Mouse (Mus musculus): ENCODE measurements around the gene Zfp292. TPM values are rescaled to one million over a fixed set of nuclear protein-coding genes. Genes with fewer than 3 reads are reported as not detected.

Zfp292 gene
- polyA plus RNA-seq, 1 experiment from 2014 or later = 45.5 TPM

GRCm38 (mm10) chr4:34880921-34881650 lies 1.7 kb downstream of the Zfp292 start:
- no peaks in the 10 kb centered on the region for H3K9me3 ChIP-seq
- no peaks in the 10 kb centered on the region for H3K27me3 ChIP-seq
- H3K4me2 ChIP-seq = peak overlapping the region; percentile 70
- ATAC-seq (ENCODE audit: low FRiP score) = no peak
- H3K36me3 ChIP-seq (replicated peaks) = peaks cover 19% of the 10 kb centered on the region
- peak overlapping the region; percentile 100; the same call in 1 of the 2 replicates for H3K9ac ChIP-seq
- 88% methylated on average over 10 of the region's 10 CpGs for WGBS
- H3K4me3 ChIP-seq (replicated peaks) = peak overlapping the region; percentile 94
- peaks cover 25% of the 10 kb centered on the region for H3K4me1 ChIP-seq
- no peak overlapping the region for H3K27ac ChIP-seq

DNA sequence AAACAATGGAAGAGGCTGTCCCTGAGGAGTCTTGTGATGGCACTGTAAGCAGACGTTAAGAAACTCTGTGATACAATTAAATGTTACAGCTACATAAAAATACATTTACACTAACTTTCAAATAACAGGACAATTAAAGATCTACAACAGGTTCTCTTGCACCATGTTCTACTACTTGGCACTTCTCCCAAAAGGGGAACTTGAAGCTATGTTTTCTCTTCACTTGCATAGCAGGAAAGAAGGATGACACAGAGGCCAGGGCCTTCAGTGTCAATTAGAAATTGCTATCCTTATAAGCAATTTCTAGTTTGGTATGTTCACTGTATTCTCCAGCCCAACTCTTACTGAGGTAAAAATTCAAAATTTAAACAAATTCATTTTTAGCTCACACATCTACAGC lies 8.5 kb downstream of the Zfp292 start:
- H3K4me1 ChIP-seq = no peaks in the 10 kb centered on the region; the same call in 1 of the 2 replicates
- ATAC-seq (ENCODE audit: low FRiP score) = no peak
- H3K9me3 ChIP-seq = no peaks in the 10 kb centered on the region
- no peak overlapping the region for H3K4me3 ChIP-seq (replicated peaks)
- H3K4me2 ChIP-seq = no peak overlapping the region
- peaks cover 19% of the 10 kb centered on the region for H3K36me3 ChIP-seq (replicated peaks)
- no peak overlapping the region for H3K27ac ChIP-seq
- H3K27me3 ChIP-seq = no peaks in the 10 kb centered on the region
- no peak overlapping the region for H3K9ac ChIP-seq
- WGBS = 82% methylated on average over 1 of the region's 1 CpGs

DNA sequence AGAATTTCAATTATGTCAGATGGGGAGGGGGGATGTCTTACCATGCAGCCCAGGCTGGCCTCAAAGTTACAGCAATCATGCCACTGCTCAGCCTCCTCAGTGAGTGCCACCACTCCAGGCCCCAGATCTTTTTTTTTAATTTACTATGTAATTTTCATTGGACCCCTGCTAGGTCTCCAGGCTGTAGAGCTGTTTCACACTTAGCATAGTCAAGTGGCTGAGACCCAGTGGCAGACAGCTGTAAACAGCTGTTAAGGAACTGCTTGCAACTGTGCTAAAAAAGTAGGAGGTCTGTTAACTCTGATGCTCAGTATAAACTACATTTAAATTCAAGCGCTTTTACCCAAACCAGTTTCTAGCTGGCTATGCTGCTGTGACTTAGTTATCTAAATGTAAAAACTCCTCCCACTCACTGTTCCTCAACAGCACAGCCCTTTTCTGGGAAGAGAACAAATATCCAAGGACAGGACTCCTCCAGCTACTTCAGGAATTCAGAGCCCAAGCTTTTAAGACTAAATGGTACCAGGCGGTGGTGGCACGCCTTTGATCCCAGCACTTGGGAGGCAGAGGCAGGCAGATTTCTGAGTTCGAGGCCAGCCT lies 9.8 kb downstream of the Zfp292 start:
- WGBS = 87% methylated on average over 4 of the region's 4 CpGs

DNA sequence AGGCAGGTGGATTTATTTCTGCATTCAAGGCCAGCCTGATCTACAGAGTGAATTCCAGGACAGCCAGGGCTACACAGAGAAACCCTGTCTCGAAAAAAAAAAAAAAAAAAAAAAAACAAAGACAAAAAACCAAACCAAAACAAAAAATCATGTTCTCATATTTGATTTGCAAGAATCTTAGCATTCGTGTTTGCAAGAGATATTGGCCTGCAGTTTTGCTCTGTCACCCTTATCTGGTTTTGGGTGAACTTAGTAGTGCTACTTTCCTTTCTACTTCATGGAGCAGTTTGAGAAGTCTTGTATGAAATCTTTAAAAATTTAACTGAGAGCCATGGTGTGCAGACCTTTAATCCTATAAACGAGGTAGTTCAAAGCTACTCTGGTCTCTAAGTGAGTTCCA lies 12.9 kb downstream of the Zfp292 start:
- no peaks in the 10 kb centered on the region for H3K27me3 ChIP-seq
- no peaks in the 10 kb centered on the region for H3K9me3 ChIP-seq
- H3K36me3 ChIP-seq (replicated peaks) = no peaks in the 10 kb centered on the region
- no peak overlapping the region for H3K27ac ChIP-seq
- WGBS = 91% methylated on average over 3 of the region's 3 CpGs
- no peak overlapping the region for H3K4me2 ChIP-seq
- no peak for ATAC-seq (ENCODE audit: low FRiP score)
- H3K4me3 ChIP-seq (replicated peaks) = no peak overlapping the region
- H3K4me1 ChIP-seq = no peaks in the 10 kb centered on the region; the same call in 1 of the 2 replicates
- H3K9ac ChIP-seq = no peak overlapping the region

More for the DNA sequence above, 9.8 kb downstream of the Zfp292 start:
- Histone ChIP-seq H3K4me3 (replicated peaks) (no peak overlapping the region), H3K36me3 (replicated peaks) (peaks cover 12% of the 10 kb centered on the region), H3K27me3 (no peaks in the 10 kb centered on the region), H3K4me1 (no peaks in the 10 kb centered on the region; the same call in 1 of the 2 replicates), H3K9me3 (no peaks in the 10 kb centered on the region), H3K9ac (no peak overlapping the region), H3K27ac (no peak overlapping the region), H3K4me2 (no peak overlapping the region)
- ATAC-seq (ENCODE audit: low FRiP score) = no peak

GRCm38 (mm10) chr4:34861438-34861837 lies 21.3 kb downstream of the Zfp292 start:
- no peaks in the 10 kb centered on the region for H3K27me3 ChIP-seq
- no peaks in the 10 kb centered on the region for H3K4me1 ChIP-seq
- H3K9me3 ChIP-seq = no peaks in the 10 kb centered on the region
- H3K36me3 ChIP-seq (replicated peaks) = peaks cover 3% of the 10 kb centered on the region; the same call in 1 of the 2 replicates
- H3K27ac ChIP-seq = no peak overlapping the region
- 90% methylated on average over 3 of the region's 3 CpGs for WGBS
- no peak overlapping the region for H3K4me3 ChIP-seq (replicated peaks)
- H3K9ac ChIP-seq = no peak overlapping the region
- no peak overlapping the region for H3K4me2 ChIP-seq
- no peak for ATAC-seq (ENCODE audit: low FRiP score)

DNA sequence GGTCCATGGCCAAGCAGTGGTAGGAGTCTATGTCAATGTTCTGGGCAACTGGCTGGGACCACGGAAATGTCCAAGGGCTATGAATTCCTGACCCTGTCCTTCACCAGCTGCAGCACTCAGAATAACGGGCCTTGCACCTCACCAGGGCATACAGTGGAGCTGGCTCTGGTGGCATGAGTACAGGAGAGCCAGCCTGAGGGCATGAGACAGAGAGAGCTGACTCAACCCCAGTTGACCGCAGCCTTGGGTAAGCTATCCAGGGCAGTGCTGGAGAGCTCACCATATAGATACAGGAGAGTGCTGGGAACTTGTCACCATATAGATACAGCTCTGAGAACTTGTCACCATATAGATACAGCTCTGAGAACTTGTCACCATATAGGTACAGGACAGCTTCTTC lies 23.3 kb downstream of the Zfp292 start:
- WGBS = 88% methylated on average over 3 of the region's 3 CpGs
- Histone ChIP-seq H3K4me3 (replicated peaks) (no peak overlapping the region), H3K4me2 (no peak overlapping the region), H3K9me3 (no peaks in the 10 kb centered on the region), H3K27ac (no peak overlapping the region), H3K9ac (no peak overlapping the region), H3K4me1 (no peaks in the 10 kb centered on the region; the same call in 1 of the 2 replicates), H3K36me3 (replicated peaks) (peaks cover 4% of the 10 kb centered on the region; the same call in 1 of the 2 replicates), H3K27me3 (no peaks in the 10 kb centered on the region)
- ATAC-seq (ENCODE audit: low FRiP score) = no peak

DNA sequence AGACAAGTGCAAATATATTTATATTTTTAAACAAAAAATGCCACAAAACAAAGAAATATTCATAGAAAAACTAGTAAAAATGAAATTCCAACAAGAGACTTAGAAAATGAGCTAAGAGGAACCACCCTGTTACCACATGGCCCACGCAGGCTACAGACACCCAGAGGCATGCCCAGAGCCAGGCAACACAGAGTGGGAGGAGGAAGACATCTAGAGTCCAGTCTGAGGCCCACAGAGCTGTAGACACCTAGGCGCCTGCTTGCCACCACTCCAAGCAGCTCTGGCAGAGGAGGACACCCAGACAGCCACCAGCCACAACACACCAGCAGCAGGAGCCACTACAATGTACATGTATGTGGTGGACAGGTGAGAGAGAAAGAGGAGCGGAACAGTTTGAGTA lies 23.9 kb downstream of the Zfp292 start:
- ATAC-seq (ENCODE audit: low FRiP score) = no peak
- no peak overlapping the region for H3K4me3 ChIP-seq (replicated peaks)
- H3K27me3 ChIP-seq = no peaks in the 10 kb centered on the region
- no peak overlapping the region for H3K27ac ChIP-seq
- H3K4me2 ChIP-seq = no peak overlapping the region
- WGBS = 95% methylated on average over 3 of the region's 3 CpGs
- no peaks in the 10 kb centered on the region for H3K9me3 ChIP-seq
- peaks cover 9% of the 10 kb centered on the region for H3K36me3 ChIP-seq (replicated peaks)
- H3K9ac ChIP-seq = no peak overlapping the region
- no peaks in the 10 kb centered on the region; the same call in 1 of the 2 replicates for H3K4me1 ChIP-seq

GRCm38 (mm10) chr4:34855966-34856365 lies 26.8 kb downstream of the Zfp292 start:
- no peaks in the 10 kb centered on the region; the same call in 1 of the 2 replicates for H3K4me1 ChIP-seq
- H3K9me3 ChIP-seq = no peaks in the 10 kb centered on the region
- 31% methylated on average over 1 of the region's 1 CpGs for WGBS
- no peak for ATAC-seq (ENCODE audit: low FRiP score)
- H3K27me3 ChIP-seq = no peaks in the 10 kb centered on the region
- H3K36me3 ChIP-seq (replicated peaks) = peaks cover 24% of the 10 kb centered on the region
- H3K4me2 ChIP-seq = no peak overlapping the region
- no peak overlapping the region for H3K9ac ChIP-seq
- no peak overlapping the region for H3K4me3 ChIP-seq (replicated peaks)
- H3K27ac ChIP-seq = no peak overlapping the region

- no peaks in the 10 kb centered on the region for H3K9me3 ChIP-seq
- H3K9ac ChIP-seq = no peak overlapping the region
- ATAC-seq (ENCODE audit: low FRiP score) = no peak
- 98% methylated on average over 7 of the region's 7 CpGs for WGBS
- H3K27ac ChIP-seq = no peak overlapping the region
- H3K4me1 ChIP-seq = no peaks in the 10 kb centered on the region; the same call in 1 of the 2 replicates
- H3K36me3 ChIP-seq (replicated peaks) = peaks cover 24% of the 10 kb centered on the region
- H3K4me2 ChIP-seq = no peak overlapping the region
- no peaks in the 10 kb centered on the region for H3K27me3 ChIP-seq
- no peak overlapping the region for H3K4me3 ChIP-seq (replicated peaks)
Measured at GRCm38 (mm10) chr4:34852051-34852450, 30.7 kb downstream of the Zfp292 start.

DNA sequence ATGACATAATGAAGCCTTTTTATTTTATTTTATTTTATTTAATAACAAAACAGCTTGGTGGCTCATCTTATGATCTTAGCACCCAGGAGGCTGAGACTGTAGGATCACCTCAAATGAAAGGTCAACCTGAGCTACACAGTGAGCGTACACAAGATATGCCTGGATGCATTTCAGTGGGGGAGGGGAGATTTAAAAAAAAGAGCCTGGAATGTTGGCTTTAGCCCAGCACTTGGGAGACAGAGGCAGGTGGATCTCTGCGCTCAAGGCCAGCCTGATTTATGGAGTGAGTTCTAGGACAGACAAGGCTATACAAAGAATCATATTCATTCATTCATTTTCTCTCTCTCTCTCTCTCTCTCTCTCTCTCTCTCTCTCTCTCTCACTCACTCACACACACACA lies 32.6 kb downstream of the Zfp292 start:
- Histone ChIP-seq H3K9ac (no peak overlapping the region), H3K9me3 (no peaks in the 10 kb centered on the region), H3K4me3 (replicated peaks) (no peak overlapping the region), H3K27me3 (no peaks in the 10 kb centered on the region), H3K36me3 (replicated peaks) (peaks cover 24% of the 10 kb centered on the region), H3K27ac (no peak overlapping the region), H3K4me1 (no peaks in the 10 kb centered on the region), H3K4me2 (no peak overlapping the region)
- no peak for ATAC-seq (ENCODE audit: low FRiP score)
- 94% methylated on average over 2 of the region's 2 CpGs for WGBS

GRCm38 (mm10) chr4:34847679-34848309 lies 35.0 kb downstream of the Zfp292 start:
- 0 out of 2 replicates have a peak, but pooled peaks cover 6% of the 10 kb centered on the region for H3K4me1 ChIP-seq
- H3K36me3 ChIP-seq (replicated peaks) = peaks cover 10% of the 10 kb centered on the region
- no peaks in the 10 kb centered on the region for H3K27me3 ChIP-seq
- H3K27ac ChIP-seq = no peak overlapping the region
- no peak for ATAC-seq (ENCODE audit: low FRiP score)
- no peaks in the 10 kb centered on the region for H3K9me3 ChIP-seq
- no peak overlapping the region for H3K9ac ChIP-seq
- WGBS = 91% methylated on average over 6 of the region's 6 CpGs
- H3K4me2 ChIP-seq = no peak overlapping the region
- no peak overlapping the region for H3K4me3 ChIP-seq (replicated peaks)

GRCm38 (mm10) chr4:34843839-34844238 lies 38.9 kb downstream of the Zfp292 start:
- no peak overlapping the region for H3K27ac ChIP-seq
- no peak for ATAC-seq (ENCODE audit: low FRiP score)
- no peaks in the 10 kb centered on the region for H3K27me3 ChIP-seq
- 96% methylated on average over 1 of the region's 1 CpGs for WGBS
- H3K4me3 ChIP-seq (replicated peaks) = no peak overlapping the region
- no peak overlapping the region for H3K4me2 ChIP-seq
- peaks cover 4% of the 10 kb centered on the region for H3K36me3 ChIP-seq (replicated peaks)
- H3K4me1 ChIP-seq = 0 out of 2 replicates have a peak, but pooled peaks cover 6% of the 10 kb centered on the region
- no peak overlapping the region for H3K9ac ChIP-seq
- H3K9me3 ChIP-seq = no peaks in the 10 kb centered on the region

Data from forebrain, embryonic 12.5 days (tissue).